Mouse (Mus musculus) embryonic facial prominence, embryonic 15.5 days (tissue): ENCODE data around the gene Bbof1. TPM values are rescaled to one million over a fixed set of nuclear protein-coding genes. Genes with fewer than 3 reads are reported as not detected.

Source experiments
- ATAC-seq: fragments of 200-750 bp; cut with Nextera tagmentation; 2 replicates; pipeline ENCODE4 v1.8.0; 2017; ENCODE audit warnings: low read depth, moderate TSS enrichment; ENCODE audit not compliant: insufficient number of reproducible peaks, low FRiP score, low TSS enrichment
- H3K27ac ChIP-seq: fragments of 300-500 bp; sonication (generic); replicated peaks from 2 replicates; pipeline ENCODE4 v1.5.1; 2015; ENCODE audit warnings: mild to moderate bottlenecking, inconsistent platforms
- H3K27me3 ChIP-seq: fragments of 300-500 bp; sonication (generic); 2 replicates; pipeline ENCODE4 v1.6.1; 2015; ENCODE audit warnings: inconsistent platforms
- H3K36me3 ChIP-seq: fragments of 300-500 bp; sonication (generic); 2 replicates; pipeline ENCODE4 v1.6.1; 2015; ENCODE audit warnings: mild to moderate bottlenecking, inconsistent platforms
- H3K4me1 ChIP-seq: fragments of 300-500 bp; sonication (generic); 2 replicates; pipeline ENCODE4 v1.6.1; 2015; ENCODE audit warnings: inconsistent platforms
- H3K4me2 ChIP-seq: fragments of 300-500 bp; sonication (generic); replicated peaks from 2 replicates; pipeline ENCODE4 v1.6.1; 2015; ENCODE audit warnings: mild to moderate bottlenecking, inconsistent platforms
- H3K4me3 ChIP-seq: fragments of 300-500 bp; sonication (generic); replicated peaks from 2 replicates; pipeline ENCODE4 v1.5.1; 2015; ENCODE audit warnings: mild to moderate bottlenecking, inconsistent platforms
- H3K9ac ChIP-seq: fragments of 300-500 bp; sonication (generic); 2 replicates; pipeline ENCODE4 v1.6.1; 2015; ENCODE audit warnings: inconsistent platforms
- H3K9me3 ChIP-seq: fragments of 300-500 bp; sonication (generic); replicated peaks from 2 replicates; pipeline ENCODE4 v1.6.1; 2016; ENCODE audit warnings: inconsistent platforms
- WGBS: fragments of 180-500 bp; shearing (Covaris S2); methylation state at CpG from one replicate; pipeline ENCODE4 v1.1.7; 2015; 5-methylcytosine and 5-hydroxymethylcytosine counted together
- polyA plus RNA-seq: library from polyadenylated mRNA; unstranded; fragments of >200 nt; fragmentation: Nextera tagmentation; extraction: Ambion mirVana; gene quantifications from 2 replicates; pipeline ENCODE4 v1.2.1, GENCODE M21; 2015

Bbof1 gene
- polyA plus RNA-seq: 4.1 and 5.4 TPM in 2 replicates

DNA sequence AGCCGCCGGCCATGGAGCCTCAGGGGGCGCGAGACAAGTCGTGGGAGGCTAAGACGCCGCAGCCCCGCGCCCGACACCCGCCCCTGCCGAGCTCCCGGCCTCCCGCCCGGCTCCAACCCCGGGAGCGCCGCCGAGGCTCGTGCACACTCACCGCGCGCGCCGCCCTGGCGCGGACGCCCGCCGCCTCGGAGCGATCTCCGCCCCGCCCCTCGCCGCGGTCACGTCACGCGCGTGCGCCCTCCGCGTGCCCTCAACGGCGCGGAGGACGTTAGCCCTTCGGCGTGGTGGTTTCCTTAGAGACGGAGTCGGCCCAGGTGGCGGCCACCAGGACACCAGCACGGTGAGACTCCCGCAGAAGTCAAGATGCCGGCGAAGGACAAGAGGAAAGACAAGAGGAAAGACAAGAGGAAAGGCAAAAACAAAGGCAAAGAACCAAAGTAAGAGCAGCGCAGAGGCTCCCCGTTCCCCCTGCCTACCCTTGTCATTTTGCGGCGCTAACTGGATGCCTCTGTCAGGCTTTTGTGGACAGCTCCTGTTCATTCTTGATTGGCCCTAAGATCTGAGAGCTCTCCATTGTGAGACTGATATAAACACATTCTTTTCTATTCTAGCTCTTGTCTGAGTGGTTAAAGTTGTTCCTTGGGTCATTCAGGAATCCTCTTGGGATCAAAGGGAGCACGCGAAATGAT, at the start of gene Bbof1, which contains the start of gene Entpd5:
Gene Bbof1, plus strand, starts transcription at position 253 of the 689 bp plus-strand sequence.
Gene Entpd5, minus strand, starts transcription at position 211 of the 689 bp plus-strand sequence.
- Histone ChIP-seq H3K4me3 (peak within 1 kb of the TSS; percentile 78), H3K27me3 (no peaks in the 10 kb centered on the region), H3K9me3 (no peaks in the 10 kb centered on the region), H3K36me3 (no peaks in the 10 kb centered on the region), H3K27ac (peak within 1 kb of the TSS; percentile 83), H3K4me1 (peaks cover 11% of the 10 kb centered on the region), H3K9ac (peak within 1 kb of the TSS; percentile 71), H3K4me2 (peak within 1 kb of the TSS; percentile 92)
- peak; percentile 93 for ATAC-seq
- 1% methylated on average over 53 of the region's 63 CpGs for WGBS

DNA sequence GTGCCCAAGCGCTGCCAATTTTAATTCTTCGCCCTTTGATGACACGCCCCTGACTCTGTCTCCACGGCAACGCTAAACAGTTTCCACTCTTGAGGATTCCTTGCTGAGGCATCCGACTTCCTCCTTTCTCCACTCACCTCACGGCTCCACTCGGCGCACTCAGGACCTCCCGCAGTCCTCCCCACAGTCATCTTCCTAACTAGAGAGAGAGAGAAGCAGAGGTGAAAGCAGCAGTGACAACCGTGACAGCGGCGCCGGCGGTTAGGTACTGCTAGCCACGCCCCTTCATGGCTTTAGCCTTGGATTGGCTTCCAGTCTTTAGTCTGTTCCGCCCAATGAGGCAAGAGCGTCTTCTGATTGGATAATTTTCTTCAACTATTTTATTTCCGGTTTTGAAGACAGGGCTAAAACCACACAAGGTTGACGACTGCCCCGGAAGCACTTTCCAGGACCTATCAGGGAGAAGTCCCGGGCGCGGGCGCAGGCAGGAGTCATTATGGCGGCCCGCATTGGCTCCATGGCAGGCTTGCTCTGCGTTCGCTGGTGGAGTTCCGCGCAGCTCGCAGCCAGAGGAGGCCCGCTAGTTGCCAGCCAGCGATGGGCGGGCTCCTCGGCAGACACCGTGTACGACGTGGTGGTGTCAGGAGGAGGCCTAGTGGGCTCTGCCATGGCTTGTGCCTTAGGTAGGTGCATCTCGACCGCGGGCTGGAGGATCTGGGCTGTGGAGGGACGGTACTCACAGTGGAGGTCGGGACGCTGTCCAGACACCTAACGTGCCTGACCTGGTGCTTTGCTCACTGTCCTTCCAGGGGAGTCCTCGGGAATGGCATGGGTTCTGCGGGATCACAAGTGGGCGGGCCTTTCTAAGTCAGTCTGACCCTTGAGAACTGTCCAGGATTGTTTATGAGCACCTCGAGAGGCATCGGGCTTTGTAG, 47.0 kb upstream of the Bbof1 start, which contains the start of the genes Coq6 and Fam161b:
Gene Coq6, plus strand, starts transcription at position 103 of the 935 bp plus-strand sequence.
Gene Fam161b, minus strand, starts transcription at position 279 of the 935 bp plus-strand sequence.
- Histone ChIP-seq H3K4me2 (peak within 1 kb of the TSS; percentile 78), H3K9ac (peak within 1 kb of the TSS; percentile 85), H3K9me3 (no peaks in the 10 kb centered on the region), H3K4me3 (peak within 1 kb of the TSS; percentile 100), H3K27ac (peak within 1 kb of the TSS; percentile 63), H3K36me3 (peaks cover 6% of the 10 kb centered on the region), H3K4me1 (peaks cover 13% of the 10 kb centered on the region), H3K27me3 (no peaks in the 10 kb centered on the region)
- under 1% methylated on average over 51 of the region's 51 CpGs for WGBS
- ATAC-seq: peak; percentile 97

DNA sequence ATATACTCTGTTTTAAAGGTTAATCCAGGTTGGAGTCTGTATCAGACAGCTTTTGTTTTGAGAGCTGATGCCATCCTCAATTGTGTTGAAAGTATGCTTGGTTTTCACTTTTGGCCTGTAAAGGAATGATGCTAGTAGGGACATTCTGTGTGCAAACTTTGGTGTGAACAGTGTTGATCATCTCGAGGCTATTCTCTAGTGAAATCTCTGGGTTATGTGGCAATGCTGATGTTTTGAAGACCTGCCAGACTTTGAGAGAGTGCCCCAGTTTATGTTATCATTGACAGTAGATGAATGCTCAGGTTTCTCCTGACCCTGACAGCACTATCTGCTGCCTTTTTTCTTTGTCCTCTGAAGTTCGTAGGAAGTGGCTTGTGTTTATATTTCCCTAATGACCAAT, 46.0 kb upstream of the Bbof1 start:
- Histone ChIP-seq H3K4me1 (peaks cover 13% of the 10 kb centered on the region), H3K9ac (no peak overlapping the region), H3K4me3 (peak overlapping the region; percentile 100), H3K9me3 (no peaks in the 10 kb centered on the region), H3K36me3 (peaks cover 10% of the 10 kb centered on the region), H3K4me2 (peak overlapping the region; percentile 78), H3K27ac (no peak overlapping the region), H3K27me3 (no peaks in the 10 kb centered on the region)
- no peak for ATAC-seq
- WGBS: 72% methylated on average over 2 of the region's 2 CpGs

- WGBS: 82% methylated on average over 9 of the region's 9 CpGs
- no peaks in the 10 kb centered on the region for H3K9me3 ChIP-seq
- H3K4me3 ChIP-seq: no peak overlapping the region
- no peak overlapping the region for H3K9ac ChIP-seq
- H3K4me1 ChIP-seq: peaks cover 13% of the 10 kb centered on the region
- H3K36me3 ChIP-seq: peaks cover 25% of the 10 kb centered on the region
- H3K27me3 ChIP-seq: no peaks in the 10 kb centered on the region
- no peak for ATAC-seq
- no peak overlapping the region for H3K4me2 ChIP-seq
- H3K27ac ChIP-seq: no peak overlapping the region
Measured at GRCm38 (mm10) chr12:84364291-84364690, 44.6 kb upstream of the Bbof1 start.

GRCm38 (mm10) chr12:84365137-84365536, 43.7 kb upstream of the Bbof1 start:
- no peak overlapping the region for H3K4me2 ChIP-seq
- WGBS: 91% methylated on average over 6 of the region's 6 CpGs
- peaks cover 32% of the 10 kb centered on the region for H3K36me3 ChIP-seq
- peaks cover 13% of the 10 kb centered on the region for H3K4me1 ChIP-seq
- no peak overlapping the region for H3K27ac ChIP-seq
- no peaks in the 10 kb centered on the region for H3K27me3 ChIP-seq
- ATAC-seq: no peak
- no peaks in the 10 kb centered on the region for H3K9me3 ChIP-seq
- no peak overlapping the region for H3K9ac ChIP-seq
- no peak overlapping the region for H3K4me3 ChIP-seq

DNA sequence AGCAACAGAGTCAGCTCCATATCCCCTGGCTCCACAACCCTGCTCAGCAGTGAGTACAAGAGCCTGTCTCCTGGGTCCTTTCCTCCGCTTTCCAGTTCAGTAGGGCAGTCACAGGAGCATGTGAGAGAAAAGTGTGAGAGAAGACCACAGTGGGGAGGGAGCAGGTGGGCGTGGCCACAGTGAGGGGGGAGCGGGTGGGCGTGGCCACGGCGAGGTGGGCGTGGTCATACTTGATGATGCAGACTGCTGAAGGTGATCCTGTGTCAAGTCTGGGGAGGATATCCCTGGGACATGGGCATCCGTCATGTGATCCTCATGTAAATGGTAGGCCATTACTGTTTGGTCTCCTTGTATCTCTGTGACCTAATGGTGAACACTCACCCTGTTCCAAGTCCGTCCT, 41.9 kb upstream of the Bbof1 start:
- Histone ChIP-seq H3K36me3 (peaks cover 50% of the 10 kb centered on the region), H3K4me1 (peaks cover 8% of the 10 kb centered on the region), H3K4me2 (no peak overlapping the region), H3K4me3 (no peak overlapping the region), H3K27ac (no peak overlapping the region), H3K9me3 (no peaks in the 10 kb centered on the region), H3K27me3 (no peaks in the 10 kb centered on the region), H3K9ac (no peak overlapping the region)
- WGBS: 68% methylated on average over 9 of the region's 9 CpGs
- ATAC-seq: no peak

GRCm38 (mm10) chr12:84371647-84372046, 37.2 kb upstream of the Bbof1 start:
- WGBS: 94% methylated on average over 5 of the region's 5 CpGs
- no peak overlapping the region for H3K4me3 ChIP-seq
- H3K4me1 ChIP-seq: no peaks in the 10 kb centered on the region
- no peak overlapping the region for H3K9ac ChIP-seq
- H3K27me3 ChIP-seq: no peaks in the 10 kb centered on the region
- H3K36me3 ChIP-seq: peaks cover 84% of the 10 kb centered on the region
- ATAC-seq: no peak
- no peak overlapping the region for H3K4me2 ChIP-seq
- H3K27ac ChIP-seq: no peak overlapping the region
- H3K9me3 ChIP-seq: no peaks in the 10 kb centered on the region

- ATAC-seq: no peak
- H3K27me3 ChIP-seq: no peaks in the 10 kb centered on the region
- WGBS: 89% methylated on average over 6 of the region's 6 CpGs
Measured at GRCm38 (mm10) chr12:84373831-84374481, 34.9 kb upstream of the Bbof1 start.

DNA sequence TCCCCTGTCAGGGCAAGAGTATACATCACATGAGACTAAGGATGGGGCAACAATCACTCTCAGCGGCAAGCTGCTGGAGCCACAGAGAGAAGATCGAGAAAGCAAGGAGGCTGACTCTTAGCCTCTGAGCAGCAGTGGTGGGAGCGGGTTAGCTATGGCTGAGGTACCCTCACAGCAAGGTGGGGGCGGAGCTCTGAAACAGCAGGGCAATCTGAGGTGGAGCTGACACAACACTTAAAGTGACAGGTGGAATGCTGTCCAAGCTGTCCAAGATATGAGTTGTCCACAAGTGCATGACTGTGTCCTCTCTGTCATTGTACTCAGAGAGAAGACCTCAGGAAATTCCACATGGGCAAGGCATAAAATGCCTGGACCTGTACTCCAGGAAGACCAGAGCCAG, 26.5 kb upstream of the Bbof1 start:
- WGBS: 87% methylated on average over 4 of the region's 4 CpGs

More at GRCm38 (mm10) chr12:84373831-84374481, 34.9 kb upstream of the Bbof1 start:
- no peak overlapping the region for H3K4me3 ChIP-seq
- H3K9me3 ChIP-seq: no peaks in the 10 kb centered on the region
- H3K27ac ChIP-seq: no peak overlapping the region
- peaks cover 63% of the 10 kb centered on the region for H3K36me3 ChIP-seq
- no peaks in the 10 kb centered on the region for H3K4me1 ChIP-seq
- no peak overlapping the region for H3K9ac ChIP-seq
- no peak overlapping the region for H3K4me2 ChIP-seq

DNA sequence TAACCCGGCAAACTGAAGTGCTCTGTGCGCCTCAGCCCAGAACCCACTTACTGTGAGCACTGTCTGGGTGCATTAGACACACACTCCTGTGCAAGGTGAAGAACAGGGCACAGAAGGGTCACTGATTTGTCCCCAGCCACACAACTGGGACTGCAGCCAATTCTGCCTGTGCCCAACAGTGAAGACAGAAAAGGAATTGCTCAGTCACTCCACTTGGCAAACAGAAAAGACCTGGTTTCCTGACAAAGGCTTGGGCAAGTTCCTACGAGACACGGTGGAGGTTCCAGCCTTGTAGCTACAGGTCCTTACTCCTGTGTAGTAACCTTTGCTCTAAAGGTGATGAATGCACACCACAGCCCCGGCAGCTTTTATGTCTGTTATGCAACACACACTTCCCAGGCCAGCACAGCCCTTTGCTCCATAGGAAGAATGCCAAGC, 24.2 kb upstream of the Bbof1 start:
- WGBS: 81% methylated on average over 5 of the region's 5 CpGs
- no peak for ATAC-seq

More for the DNA sequence above, 26.5 kb upstream of the Bbof1 start:
- no peak for ATAC-seq
- no peak overlapping the region for H3K4me3 ChIP-seq
- no peak overlapping the region for H3K27ac ChIP-seq
- H3K36me3 ChIP-seq: no peaks in the 10 kb centered on the region
- H3K9me3 ChIP-seq: no peaks in the 10 kb centered on the region
- H3K27me3 ChIP-seq: no peaks in the 10 kb centered on the region
- no peak overlapping the region for H3K9ac ChIP-seq
- H3K4me1 ChIP-seq: no peaks in the 10 kb centered on the region
- H3K4me2 ChIP-seq: no peak overlapping the region

GRCm38 (mm10) chr12:84385408-84385807, 23.5 kb upstream of the Bbof1 start:
- no peak for ATAC-seq
- H3K36me3 ChIP-seq: no peaks in the 10 kb centered on the region
- no peak overlapping the region for H3K27ac ChIP-seq
- H3K4me2 ChIP-seq: no peak overlapping the region
- H3K27me3 ChIP-seq: no peaks in the 10 kb centered on the region
- 92% methylated on average over 4 of the region's 4 CpGs for WGBS
- no peak overlapping the region for H3K9ac ChIP-seq
- no peaks in the 10 kb centered on the region for H3K4me1 ChIP-seq
- H3K9me3 ChIP-seq: no peaks in the 10 kb centered on the region
- no peak overlapping the region for H3K4me3 ChIP-seq

More for the DNA sequence above, 24.2 kb upstream of the Bbof1 start:
- Histone ChIP-seq H3K27me3 (no peaks in the 10 kb centered on the region), H3K27ac (no peak overlapping the region), H3K4me1 (no peaks in the 10 kb centered on the region), H3K4me3 (no peak overlapping the region), H3K9me3 (no peaks in the 10 kb centered on the region), H3K36me3 (no peaks in the 10 kb centered on the region), H3K4me2 (no peak overlapping the region), H3K9ac (no peak overlapping the region)
